Mouse (Mus musculus) gastrocnemius, postnatal 36 days (tissue): ENCODE results near the gene Nagk. TPM values are rescaled to one million over a fixed set of nuclear protein-coding genes. Genes with fewer than 3 reads are reported as not detected.
A peak's percentile ranks its signal among the peaks of the same experiment; 100 is the strongest.
"Not testable (repeated sequence)": the region's sequence is repeated elsewhere in the genome, so short reads cannot be mapped to it uniquely, and the experiment has no call there.

Source experiments
- DNase-seq, 2 experiments: peaks; one replicate each; pipeline ENCODE4 v3.0.0; 2022
- intact Hi-C: fragments of 180-260 bp; cut with DNase I; formaldehyde crosslinking; loops from one replicate; pipeline ENCODE4 v1.15.1; 2025
- total RNA-seq, 2 experiments: library from RNA; stranded (reverse); gene quantifications; 2 replicates each; pipeline ENCODE4 v1.2.3; 2021

Gene Nagk
- total RNA-seq, 2 experiments from 2014 or later: 4.4 to 4.6 TPM

DNA sequence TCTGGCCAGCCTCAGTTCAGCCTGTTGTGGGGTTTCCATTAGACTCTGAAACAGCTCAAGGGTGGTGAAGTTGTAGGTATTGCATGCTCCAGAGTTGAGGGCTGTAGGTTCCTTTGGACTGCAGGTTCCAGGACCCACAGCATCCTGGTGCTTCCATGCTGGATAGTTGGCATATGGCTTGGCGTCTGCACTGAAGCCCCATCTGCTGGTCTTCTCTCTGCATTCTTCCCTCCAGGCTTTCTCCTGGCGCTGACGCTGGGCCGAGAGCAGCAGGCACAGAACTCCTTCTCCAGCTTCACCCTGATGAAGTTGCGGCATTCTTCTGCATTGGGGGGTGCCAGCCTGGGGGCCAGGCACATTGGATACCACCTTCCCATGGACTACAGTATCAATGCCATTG lies 7.3 kb downstream of the Nagk start:
- intact Hi-C loops: no loop called here
- DNase-seq: no peak

DNA sequence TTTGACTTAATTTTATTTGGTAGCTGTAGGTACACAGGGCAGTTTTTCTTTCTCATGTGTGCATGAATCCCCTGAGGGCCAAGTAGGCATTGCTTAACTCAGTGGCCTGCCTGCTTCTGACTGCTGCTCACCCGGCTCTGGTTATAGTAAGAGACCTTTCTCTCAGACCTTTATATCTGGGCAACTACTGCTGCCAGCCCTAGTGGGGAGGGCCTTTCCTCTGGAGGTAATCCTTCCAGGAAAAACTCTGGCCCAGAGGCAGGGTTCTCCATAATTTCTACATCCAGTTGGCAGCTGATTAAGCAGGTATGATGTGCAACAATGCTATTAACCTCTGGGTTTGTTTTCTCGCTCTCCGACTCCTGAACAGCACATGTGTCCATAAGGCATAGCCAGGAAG lies 8.1 kb downstream of the Nagk start:
- intact Hi-C loops: no loop called here
- no peak for DNase-seq

DNA sequence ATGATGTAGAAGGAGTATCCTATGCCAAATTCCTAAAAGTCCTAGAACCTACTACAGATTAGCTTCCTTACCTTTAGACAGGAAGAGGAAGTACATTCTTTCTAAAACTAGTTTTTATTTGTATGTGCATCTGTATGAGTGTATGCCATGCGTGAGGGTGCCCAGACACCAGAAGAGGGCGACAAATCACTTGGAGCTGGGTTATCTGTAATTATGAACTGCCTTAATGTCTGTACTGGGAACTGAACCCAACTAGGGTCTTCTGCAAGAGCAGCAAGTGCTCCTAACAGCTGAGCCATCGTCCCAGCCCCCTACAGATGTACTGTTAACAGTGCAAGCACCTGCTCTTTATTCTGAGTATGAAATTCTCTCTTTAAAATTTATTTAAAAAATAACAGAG lies 21.0 kb downstream of the Nagk start:
- DNase-seq: no peak
- intact Hi-C loops: no loop called here

DNA sequence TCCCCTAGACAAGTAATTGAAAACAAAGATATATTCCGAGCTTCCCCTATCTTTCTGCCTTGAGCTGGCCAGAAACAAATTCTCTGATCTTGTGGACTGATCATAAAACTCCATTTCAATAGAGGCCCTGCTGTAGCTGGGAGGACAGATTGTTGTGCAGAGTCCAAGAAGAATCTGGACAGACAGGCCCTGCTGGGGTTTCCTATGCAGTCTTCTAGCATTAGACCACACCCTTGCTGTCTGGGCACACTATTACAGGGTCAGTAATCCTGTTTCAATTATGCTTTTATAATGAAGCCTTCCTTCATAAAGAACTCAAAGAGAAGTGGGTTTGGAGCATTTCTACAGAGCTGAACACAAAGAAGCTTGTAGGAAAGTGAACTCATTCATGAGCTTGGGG lies 24.2 kb downstream of the Nagk start:
- DNase-seq: no peak
- intact Hi-C loops: no loop called here

DNA sequence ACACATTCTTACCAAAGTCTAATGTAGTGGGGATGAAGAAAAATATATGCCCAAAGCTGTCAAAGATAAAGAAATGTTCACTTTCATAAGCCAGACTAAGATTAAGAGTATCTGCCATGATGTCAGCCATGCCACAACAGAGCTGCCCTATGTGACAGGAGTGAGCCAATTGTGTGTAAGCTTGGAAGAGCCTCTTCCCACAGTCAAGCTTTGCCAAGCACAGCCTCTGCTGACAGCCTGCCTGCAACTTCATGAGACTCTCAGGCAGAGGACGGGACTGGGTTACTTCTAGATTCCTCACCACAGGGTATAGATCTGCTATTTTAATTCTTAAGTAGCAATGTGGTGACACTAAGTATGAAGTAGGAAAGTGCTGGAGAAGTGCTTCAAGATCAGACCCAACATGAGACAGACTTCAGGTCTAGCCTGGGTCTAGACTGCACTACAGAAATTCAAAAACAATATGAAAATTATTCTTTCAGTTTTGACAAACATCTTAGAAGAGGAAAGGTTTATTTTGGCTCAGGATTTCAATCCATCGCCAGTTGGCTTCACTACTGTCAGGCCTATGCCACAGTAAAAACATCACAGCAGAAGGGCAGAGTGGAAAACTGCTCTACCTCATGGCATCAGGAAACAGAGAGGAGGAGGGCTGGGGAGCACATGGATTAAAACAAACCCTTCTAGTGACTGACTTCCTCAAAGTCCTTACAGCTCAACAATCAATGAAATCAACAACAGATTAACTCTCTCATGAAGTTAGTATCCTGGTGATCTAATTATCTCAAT lies 26.1 kb downstream of the Nagk start:
- intact Hi-C loops: no loop called here
- no peak for DNase-seq

DNA sequence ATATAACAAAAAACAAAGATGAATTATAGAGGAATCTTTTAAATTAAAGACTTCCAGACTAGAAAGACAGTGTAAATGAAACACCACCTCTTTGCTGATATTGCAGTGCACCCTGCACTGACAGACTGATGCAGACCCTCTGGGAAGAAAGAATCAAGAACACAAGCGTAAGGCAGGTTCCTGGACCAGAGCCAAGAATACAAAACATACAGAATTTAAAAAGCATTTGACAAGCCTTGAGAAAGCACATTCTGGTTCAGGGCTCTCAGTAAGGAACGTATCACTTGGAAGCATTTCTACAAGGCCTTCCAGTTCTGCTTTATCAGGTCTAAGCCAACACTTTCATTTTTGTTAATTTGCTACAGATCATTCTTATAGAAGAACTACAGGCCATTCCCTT lies 27.1 kb downstream of the Nagk start:
- intact Hi-C loops: no loop called here

DNA sequence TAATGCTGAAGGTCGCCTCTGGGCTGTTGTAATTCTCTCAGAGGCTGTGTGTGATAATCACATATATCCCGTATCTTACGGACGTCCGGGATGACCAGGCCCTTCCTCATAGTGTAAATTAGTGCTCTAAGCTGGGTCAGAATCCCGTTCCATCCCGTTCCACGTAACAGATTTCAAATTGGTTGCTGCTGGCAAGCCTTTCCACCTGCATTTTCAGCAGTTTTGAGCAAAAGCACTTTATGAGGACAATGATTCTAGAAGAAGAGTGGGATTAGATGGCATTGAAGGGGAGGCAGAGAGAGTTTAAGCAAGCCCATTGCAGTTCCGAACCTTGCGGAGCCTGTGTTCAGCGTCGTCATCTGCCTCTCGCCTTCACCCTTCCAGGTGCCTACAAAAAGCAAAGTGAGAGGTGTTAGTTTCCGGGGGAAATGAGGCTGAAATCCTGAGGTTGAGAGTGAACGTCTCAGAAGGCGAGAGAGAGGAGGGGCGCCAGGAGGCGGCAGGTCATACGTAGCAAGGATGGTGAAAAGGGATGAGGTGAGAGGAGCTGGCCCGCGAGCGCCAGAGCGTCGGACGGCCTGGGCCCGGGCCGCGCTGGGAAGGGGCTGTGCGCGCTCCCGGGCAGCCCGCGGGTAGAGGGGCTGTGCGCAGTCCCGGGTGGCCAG lies 36.3 kb downstream of the Nagk start:
- peak in 1 of 2 experiments; percentile 8 for DNase-seq
- intact Hi-C loops: no loop called here

More for the DNA sequence above, 27.1 kb downstream of the Nagk start:
- DNase-seq: no peak

DNA sequence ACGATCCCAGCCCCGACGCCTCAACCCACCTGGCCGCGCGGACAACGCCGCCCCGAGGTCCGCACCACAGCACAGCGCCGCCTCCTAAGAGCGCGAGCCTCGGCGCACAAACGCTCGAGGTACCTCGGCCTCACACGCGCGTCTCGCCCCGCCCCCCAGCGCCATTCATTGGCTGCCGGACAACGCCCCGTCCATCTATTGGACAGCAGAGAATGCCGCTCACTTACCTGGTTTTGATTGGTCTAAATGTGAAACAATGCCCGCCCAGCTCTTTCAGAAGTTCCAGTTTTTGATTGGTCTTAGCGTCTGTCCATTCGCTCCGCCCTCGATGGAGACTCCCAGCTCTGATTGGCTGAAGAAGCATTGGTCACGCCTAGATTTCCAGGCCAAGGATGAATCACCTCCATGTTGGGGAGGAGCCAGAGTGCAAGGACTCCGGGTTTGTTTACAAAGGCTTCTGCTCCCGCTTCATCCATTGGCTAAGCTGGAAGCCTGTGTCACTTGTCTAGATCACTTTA lies 36.9 kb downstream of the Nagk start, which contains the start of gene Paip2b:
Gene Paip2b, minus strand, starts transcription at position 136 of the 518 bp plus-strand sequence.
- intact Hi-C loops: no loop called here

DNA sequence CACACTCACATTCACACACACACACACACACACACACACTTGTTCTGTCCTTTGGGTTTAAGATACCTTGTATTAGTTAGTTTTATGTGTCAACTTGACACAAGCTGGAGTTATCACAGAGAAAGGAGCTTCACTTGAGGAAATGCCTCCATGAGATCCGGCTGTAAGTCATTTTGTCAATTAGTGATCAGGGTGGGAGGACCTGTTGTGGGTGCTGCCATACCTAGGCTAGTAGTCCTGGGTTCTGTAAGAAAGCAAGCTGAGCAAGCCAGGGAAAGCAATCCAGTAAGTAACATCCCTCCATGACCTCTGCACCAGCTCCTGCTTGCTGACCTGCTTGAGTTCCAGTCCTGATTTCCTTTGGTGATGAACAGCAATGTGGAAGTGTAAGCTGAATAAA lies 37.6 kb downstream of the Nagk start:
- intact Hi-C loops: not testable (repeated sequence)

More for the DNA sequence above, 36.9 kb downstream of the Nagk start, which contains the start of gene Paip2b:
- peak; percentile 97 to 98 for DNase-seq

DNA sequence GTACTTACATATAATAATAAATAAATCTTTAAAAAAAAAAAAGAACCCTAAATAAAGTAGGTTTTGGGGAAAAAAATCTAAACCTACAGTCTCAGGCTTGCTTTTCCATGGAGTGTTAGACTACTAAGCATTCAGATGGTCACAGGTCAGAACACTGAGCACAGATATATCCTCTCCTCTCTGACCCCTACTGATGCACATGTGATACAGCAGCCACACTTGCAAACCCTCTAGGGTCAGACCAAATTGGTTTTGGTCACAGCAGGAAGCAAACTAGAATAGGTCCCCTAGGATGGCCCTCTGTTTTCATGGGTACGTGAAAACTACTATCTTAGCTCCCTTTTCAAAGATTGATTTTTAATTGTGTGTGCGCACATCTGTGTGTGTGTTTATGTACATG lies 42.0 kb downstream of the Nagk start:
- no peak for DNase-seq

More for the DNA sequence above, 37.6 kb downstream of the Nagk start:
- DNase-seq: not testable (repeated sequence)

DNA sequence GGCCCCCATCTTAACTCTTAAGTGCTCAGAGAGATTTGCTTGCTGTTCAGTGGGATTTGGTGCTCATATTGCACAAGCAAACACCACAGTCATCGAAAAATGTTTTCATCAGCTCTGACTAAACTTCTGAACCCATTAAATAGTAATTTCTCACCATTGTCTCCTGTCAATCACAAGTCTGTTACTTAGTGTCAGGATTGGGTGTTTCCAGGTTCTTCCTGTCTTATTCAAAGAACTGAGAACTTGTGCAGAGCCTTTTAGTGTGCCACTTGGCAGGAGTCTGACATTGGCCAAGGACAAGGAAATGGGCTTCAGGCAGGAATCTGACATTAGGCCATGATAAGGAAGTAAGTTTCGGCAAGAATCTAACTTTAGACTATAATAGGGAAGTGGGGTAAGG lies 43.3 kb downstream of the Nagk start:
- DNase-seq: no peak
- intact Hi-C loops: no loop called here

More for the DNA sequence above, 42.0 kb downstream of the Nagk start:
- intact Hi-C loops: no loop called here

DNA sequence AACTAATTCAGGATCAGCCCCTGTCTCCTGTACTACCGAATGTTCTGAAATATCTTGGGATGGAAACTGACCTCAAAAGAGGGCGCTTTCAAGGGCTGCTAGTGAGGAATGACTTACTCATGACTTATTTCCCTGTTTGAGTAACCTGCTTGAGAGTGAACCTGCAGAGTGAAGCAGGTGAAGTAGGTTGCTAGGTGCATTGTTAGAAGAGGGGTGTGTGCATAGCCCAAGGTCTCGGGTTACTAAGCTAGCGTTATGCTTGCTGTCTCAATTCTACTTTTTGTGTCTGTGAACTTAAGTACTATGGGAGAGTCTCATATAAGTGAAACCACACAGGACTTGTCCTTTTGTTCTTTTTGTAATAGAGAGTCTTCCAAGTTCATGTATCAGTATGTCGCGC lies 45.3 kb downstream of the Nagk start:
- intact Hi-C loops: no loop called here
- no peak for DNase-seq

DNA sequence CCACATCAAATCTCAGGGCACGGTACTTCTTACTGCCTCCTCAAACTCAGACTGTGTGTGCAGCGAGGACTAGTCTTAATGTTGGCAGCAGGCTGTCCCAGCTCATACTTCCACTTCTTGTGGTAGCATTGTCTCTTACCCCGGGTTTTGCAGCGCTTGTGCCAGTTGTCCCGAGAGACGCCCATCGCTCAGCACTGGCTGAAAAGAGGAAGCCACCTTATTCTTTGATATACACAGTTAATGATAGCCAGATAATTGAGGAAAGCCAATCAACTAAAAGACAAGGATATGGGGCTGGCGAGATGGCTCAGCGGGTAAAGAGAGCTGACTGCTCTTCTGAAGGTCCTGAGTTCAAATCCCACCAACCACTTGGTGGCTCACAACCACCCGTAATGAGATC lies 50.1 kb downstream of the Nagk start:
- no peak for DNase-seq
- intact Hi-C loops: no loop called here

DNA sequence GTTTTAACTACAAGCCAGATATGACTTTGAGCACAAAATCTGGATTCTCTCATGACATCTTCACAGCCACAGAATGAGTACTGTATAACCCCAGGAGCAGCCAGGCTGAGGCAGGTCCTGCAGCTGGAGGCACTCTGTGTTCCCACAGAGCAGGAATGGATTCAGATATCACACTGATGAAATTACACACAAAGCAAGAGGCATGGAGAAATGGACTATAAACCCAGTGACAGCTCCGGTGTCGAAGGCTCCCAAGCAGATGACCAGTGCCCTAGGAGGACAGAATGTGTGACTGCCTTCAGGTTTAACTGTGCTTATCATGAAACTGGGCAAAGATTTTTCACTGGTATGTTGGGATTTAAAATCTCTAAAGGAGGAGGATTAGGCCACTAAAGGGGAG lies 51.4 kb downstream of the Nagk start:
- DNase-seq: no peak
- intact Hi-C loops: no loop called here

DNA sequence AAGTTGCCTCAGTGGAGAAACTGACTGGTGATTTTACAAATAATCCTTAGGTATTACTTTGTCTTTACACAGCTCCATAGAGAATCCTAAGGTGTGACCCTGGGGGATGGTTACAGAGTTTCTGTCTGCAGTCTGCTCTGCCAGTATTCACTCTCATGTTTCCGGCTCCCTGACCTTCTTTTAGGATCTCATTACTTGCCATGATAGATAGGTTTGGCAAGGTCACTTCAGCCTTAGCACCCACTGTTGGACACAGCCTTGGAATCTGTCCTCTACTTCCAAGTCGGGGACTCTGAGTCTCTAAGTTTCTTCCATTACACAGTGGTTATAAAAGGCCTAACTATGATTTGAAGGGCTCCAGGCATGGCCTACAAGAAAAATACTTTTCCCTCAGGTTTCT lies 54.7 kb downstream of the Nagk start:
- no peak for DNase-seq
- intact Hi-C loops: no loop called here

Other genes starting within 250 kb of the Nagk start
- gene Stambp, start 222.3 kb upstream of the Nagk start, total RNA-seq: 1 to 10 TPM; 5.5 to 6.5 TPM
- not detected for gene Clec4f, start 138.8 kb upstream of the Nagk start, total RNA-seq
- gene Cd207, start 117.1 kb upstream of the Nagk start, total RNA-seq: under 1 TPM in 1 of 2 experiments, not detected in 1; 0.18 TPM
- gene Vax2, start 83.7 kb upstream of the Nagk start, total RNA-seq: not detected
- gene Atp6v1b1, start 52.0 kb upstream of the Nagk start, total RNA-seq: not detected
- gene Ankrd53, start 32.3 kb upstream of the Nagk start, total RNA-seq: not detected
- 10 to 100 TPM; 42.8 to 56.4 TPM for gene Tex261, start 19.2 kb upstream of the Nagk start, total RNA-seq
- gene Paip2b, start 36.8 kb downstream of the Nagk start, total RNA-seq: 10 to 100 TPM; 66.9 to 79.0 TPM
- gene Zfp638, start 72.1 kb downstream of the Nagk start, total RNA-seq: 10 to 100 TPM; 35.9 to 36.9 TPM
- 10 to 100 TPM; 77.3 to 80.9 TPM for gene Dysf, start 213.6 kb downstream of the Nagk start, total RNA-seq